Mouse (Mus musculus) ovary, postnatal 10 days (tissue): Measurements from ENCODE around the gene 2010111I01Rik.

ENCODE experiments used
- DNase-seq: peaks from one replicate; pipeline ENCODE4 v3.0.0; 2022; ENCODE audit warnings: low spot score

Gene 2010111I01Rik

DNA sequence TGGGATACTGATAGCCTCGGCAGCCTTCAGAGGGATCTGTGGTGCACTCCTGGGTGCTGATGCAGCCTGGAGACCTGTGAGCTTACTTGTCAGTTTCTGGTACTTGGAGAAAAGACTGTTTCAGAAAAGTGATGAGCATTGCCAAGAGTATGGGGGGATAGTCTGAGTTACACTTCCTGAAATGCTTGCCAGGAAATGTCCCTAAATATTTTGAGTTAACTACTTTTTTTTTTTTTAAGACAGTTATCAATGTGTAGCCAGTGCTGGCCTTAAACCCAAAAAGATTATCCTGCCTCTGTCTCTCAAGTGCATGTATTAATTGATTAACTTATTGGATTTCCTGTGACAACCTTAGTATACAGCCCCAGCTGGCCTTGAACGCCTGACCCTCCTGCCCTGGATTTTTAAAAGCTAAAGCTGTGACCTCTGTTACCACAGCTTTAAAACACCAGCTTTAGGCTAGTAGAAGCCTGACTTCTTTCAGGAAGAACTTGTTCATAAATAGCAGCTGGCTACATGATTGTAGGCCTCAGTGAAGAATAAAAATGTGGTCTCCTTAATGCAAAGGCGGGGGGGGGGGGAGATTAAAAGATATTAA is 150.6 kb downstream of the 2010111I01Rik start:
- DNase-seq = no peak

DNA sequence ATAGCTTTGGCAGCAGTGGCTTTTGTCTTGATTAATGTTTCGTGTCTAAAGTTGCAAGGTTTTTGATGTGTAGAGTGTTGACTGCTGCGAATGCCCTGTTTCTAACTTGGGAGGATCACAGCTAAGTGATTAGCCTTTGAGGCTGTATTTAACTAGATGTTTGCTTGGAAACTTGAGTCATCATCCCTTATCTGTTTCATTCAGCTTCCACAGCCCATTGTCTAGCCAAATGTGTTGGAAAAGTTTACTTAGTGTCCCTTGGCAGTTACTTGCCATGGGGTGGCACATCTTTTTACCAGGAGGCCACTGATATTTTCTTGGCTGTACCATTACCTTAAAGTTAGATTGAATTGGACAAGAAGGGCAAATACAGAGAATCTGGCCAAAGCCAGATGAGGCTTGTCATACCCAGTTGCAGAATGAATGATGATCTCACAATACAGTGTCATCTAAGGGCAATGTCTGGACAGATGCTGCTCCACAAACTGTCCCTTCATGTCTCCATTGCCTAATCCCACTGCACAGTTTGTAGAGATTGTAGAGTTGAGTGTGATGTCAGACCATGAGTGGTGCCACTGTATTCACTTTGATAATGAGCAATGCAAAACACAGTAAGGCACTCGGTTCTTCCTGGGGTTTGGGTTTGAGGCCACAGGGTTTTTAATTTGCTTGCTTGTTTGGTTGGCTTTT is 152.9 kb downstream of the 2010111I01Rik start:
- no peak for DNase-seq

DNA sequence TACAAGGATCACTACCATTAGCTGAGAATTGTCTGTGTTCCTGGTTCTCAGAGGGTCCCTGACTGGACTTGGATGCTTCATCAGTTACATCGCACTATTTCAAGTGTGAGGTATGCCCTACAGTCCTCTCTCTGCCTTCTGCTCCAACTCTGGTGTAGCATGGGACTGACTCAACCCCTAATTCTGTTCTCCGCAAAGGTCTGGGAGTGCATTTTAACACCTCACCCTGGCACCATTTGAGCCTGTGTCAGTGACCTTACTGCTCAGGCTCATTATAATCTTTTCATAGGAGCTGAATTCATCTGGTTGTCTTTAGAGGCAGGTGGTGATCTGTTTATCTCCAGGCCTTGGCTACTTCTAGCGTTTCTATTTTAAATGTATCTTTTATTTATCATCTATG is 154.0 kb downstream of the 2010111I01Rik start:
- no peak for DNase-seq

DNA sequence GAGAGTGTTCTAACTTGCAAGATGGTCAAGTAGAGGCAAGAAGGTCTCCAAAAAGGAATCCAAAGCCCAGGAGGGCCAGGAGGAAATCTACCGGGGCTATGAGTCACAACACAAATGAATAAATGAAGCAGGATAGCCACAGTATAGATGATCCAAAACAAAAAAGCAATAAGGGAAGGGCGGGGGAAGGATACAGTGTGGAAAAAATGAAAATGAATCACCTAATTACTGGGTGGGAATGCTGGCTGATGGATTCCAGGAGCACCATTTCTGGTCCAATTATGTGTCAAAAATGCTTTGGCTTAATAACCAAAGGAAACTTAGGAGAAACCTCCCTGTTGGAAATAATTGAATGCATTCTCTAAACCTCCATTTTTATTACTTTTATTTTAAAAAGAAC is 155.6 kb downstream of the 2010111I01Rik start:
- no peak for DNase-seq

DNA sequence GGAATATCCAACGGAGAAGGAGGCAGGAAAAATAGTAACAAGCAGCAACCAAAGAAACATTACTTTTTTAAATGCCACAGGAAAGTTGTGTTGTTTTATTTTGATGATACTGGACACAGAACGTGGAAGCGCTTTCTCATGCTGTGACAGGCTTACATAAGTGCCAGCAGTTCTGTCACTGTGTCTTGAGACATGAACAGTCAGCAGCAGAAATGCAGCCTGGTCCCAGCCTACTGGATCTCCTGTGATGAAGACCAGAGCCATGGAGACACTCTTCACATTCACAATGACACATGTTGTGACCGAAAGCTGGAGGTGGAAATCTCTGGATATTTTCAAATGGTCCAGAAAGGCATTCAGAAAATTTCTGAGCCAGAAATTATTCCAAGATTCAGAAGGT is 157.1 kb downstream of the 2010111I01Rik start:
- no peak for DNase-seq

DNA sequence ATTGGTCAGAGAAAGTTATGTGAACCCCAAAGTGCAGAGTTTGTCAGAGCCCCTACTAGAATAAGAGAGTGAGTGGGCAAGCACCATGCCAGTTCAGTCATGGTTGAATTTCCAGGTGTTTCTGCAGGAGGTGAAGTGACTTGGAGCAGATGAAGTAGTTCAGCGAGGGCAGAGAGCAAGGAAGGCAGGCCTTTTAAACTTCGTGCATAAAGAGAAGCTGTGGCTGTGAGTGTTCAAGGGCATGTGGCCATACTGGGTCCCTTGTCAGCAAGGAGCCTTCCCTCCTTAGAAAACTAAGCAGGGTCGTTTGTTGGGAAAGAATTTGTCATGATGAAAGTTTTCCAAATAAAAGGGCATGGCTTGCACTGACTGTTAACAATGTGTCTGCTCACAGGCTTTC is 161.5 kb downstream of the 2010111I01Rik start:
- DNase-seq = no peak

DNA sequence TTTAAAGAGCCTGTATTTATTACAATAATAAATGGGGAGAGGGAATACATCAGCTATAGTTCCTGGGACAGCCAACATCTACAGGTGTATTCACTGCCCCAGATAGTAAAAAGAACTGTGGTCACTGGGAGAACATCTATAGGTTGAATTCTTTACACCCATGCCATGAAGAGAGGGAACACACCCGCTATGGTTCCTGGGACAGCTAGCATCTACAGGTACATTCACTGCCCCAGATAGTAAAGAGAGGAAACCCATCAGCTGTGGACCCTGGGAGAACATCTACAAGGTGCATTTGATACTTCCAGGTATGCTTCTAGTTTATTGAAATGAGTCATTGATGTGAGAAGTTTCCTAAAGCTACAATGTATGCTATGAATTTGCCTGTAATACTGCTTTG is 162.8 kb downstream of the 2010111I01Rik start:
- DNase-seq = no peak

DNA sequence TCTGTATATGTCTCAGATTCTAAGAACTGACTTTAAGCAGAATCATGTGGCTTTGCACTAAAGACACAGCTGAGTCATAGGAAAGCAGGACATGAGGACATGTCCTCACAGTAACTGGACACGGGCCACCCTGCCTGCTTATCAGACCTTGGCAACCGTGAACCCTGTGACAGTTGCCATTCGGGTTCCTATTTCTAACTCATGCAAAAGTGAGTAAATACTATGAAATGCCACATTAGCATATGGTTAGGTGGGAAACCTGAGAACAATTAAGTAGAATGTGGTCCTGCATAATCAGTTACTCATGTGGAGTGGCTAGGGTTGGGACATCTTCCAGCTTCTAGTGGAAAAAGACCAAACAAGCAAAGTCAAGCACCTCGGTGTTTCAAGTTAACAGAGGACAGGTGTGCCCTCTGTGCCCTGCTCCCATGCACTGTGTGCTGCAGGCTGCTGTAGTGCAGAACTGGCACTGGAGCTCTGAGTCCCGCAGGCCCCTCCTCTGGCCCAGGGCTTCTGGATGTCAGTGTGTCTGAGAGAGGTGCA is 170.3 kb downstream of the 2010111I01Rik start:
- no peak for DNase-seq

DNA sequence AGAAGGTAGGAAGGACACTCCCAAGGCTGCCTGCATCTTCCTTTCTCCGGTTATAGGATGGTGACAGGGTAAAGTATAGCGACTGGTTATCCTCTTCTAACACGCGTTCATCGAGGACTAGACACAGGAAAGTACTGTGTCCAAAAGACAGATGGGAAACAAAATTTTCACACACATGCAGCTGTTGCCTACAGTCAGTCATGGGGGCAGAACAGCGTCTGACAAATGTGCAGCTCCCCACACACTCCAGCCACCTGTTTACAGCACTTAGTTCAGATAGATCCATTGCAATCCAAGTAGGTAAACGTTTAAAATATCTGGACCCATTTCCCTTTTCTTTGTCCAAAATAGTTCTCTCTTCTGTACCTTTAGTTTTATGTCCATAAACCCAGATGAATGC is 171.3 kb downstream of the 2010111I01Rik start:
- no peak for DNase-seq

DNA sequence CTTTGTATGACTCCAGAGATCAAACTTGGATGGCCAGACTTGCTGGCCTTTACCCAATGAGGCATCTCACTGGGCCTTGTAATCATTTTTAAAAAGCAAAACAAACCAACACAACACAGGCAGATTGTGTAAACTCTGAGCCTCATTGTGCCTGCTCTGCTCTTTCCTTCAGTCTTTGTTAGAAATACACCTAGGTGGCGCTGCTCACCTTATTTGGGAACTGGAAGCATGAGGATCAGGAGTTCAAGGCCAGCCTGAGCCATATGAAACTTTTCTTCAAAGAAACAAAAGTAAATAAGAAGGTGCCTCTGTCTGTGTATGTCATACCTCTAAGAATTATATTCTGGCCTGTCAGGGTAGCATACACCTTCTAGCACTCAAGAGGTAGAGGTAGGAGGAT is 172.1 kb downstream of the 2010111I01Rik start:
- no peak for DNase-seq

DNA sequence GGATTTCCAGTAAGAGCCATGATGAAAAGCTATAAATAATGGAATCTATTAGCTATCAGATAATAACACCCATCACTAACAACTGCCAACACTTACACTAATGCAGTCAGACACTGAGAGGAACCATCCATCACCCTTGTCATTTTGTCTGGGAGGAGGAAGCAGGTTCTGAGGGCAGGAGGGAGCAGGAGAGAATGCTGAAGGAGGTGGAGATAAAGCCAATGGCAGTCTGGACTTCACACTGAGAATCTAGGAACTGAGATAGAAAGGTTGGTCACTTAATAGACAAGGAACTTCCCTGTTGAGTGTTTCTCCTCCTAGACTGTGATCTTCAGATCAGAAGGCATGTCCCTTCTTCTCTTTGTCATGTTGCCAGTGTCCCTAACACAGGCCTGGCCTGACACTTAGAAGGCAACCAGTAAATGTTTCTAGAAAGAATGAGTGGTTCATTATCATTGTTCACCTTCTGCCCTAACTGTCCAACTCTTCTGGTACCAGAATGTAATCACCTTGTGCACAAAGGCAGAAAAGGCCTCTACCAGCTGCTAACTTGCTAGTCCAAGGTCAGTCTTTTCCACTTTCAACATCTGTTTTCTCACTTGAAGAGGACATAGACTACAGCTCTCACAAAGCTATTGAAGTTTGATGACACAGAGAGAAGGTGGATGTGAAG is 173.8 kb downstream of the 2010111I01Rik start:
- no peak for DNase-seq

DNA sequence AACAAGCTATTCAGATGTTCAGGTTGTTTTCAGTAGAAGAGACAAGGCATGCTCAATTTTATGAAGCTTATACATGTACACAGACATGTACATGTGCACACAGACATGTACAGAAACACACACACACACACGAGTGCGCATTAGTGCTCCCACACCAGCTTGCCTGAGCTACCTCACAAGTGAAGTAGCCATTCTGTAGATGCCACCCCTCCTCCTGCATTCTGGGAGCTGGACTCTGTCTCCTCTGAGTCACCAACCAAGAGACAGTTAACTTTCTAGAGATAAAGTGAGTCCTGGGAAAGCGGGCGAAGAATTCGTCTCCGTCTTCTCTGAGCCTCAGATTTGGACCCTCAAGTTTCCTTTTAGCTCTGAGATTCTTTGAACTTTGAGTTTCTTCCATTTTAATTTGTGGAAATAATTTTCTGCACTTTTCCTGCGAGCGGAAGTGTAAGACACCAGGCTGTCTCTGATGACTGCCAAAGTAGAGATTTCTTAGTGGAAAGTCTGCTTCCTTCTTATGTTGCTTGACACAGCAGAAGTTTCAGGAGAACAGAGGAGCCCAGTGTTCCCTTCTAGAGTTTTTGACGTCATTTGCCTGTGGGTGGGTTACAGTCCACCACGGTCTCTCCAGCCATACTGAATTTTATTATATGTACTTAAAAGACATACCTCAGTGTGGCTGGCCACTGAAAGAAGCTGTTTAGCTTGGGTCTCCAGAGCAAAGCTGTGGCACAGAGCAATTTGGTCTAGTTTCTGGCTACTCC is 175.0 kb downstream of the 2010111I01Rik start:
- DNase-seq = no peak

DNA sequence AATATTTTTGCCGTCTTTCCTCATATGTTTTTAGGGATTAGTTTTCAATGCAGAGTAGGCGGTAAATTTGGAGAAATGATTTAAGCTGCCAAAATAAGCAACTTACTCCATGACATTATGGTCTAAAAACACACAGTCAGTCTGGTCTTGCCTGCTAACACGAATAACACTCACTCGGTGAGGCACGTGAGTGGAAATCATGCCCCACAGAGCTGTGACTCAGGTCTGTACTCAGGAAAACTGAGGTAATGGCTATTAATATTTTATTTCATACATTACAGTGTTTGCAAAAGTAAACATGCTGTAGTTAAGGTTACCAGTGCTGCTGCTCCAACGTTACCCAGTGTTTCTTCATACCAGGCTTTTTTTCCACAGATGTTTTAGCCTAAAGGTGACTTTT is 176.1 kb downstream of the 2010111I01Rik start:
- no peak for DNase-seq

DNA sequence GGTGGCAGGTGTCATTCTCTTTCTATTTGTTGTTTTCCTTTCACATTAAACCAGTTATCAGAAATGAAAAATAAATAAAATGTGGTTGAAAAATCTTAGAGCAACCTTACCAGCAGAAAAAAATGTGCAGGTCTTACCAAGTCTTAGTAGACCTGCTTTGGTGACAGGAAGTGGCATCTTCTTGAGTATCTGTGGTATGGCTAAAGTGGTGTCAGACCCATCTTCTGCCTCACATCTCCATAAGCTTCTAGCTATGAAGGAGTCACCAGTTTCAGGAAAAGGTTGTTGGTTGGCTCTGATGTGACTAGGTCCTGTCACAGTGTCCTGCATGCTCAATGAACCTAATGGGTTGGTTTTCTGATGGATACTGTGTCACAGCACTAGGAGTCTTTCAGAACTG is 176.6 kb downstream of the 2010111I01Rik start:
- no peak for DNase-seq

DNA sequence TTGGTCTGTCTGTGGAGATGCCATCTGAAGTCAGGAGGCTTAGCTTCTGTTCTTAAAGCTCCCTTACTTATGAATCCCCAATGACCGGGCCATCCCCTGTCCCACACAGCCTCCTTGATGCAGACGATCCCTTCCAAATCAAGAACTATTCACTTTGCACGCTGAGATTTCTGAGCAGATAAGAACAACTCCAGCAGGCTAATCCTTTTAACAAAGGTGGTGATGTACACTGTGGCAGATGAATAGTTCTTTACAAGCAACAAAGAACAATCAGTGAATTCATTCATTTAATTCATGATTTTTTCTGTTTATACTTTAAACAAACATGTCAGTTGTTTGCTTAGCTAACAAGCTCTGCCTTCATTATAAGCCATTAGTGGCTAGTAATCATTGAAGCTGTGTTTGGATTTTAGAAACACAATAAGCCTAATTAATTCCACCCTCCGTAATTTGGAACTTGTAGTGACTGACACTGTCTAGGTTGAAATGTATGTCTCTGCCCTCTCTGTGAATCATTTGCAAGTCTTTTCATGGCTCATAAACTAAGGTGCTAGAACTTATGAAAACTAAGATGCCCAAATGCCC is 182.0 kb downstream of the 2010111I01Rik start:
- no peak for DNase-seq

DNA sequence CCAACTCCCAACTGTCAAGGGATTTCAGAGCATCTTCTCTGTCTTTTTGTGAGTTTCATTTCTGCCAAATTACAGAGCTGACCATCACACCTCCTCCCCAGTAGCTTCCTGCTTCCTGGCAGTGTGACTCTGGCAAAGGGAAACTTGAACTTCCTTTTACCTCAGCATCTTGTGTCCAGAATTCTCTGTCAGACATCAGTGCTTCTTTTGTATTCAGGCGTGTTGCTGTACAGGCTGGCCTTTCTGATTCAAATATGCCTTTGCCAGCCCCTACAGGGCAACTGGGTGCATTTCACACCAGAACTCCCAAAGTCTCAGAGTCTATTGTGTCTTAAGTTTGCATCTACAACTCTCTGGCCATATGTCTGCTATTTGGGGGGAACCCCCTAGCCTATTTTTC is 183.5 kb downstream of the 2010111I01Rik start:
- no peak for DNase-seq

DNA sequence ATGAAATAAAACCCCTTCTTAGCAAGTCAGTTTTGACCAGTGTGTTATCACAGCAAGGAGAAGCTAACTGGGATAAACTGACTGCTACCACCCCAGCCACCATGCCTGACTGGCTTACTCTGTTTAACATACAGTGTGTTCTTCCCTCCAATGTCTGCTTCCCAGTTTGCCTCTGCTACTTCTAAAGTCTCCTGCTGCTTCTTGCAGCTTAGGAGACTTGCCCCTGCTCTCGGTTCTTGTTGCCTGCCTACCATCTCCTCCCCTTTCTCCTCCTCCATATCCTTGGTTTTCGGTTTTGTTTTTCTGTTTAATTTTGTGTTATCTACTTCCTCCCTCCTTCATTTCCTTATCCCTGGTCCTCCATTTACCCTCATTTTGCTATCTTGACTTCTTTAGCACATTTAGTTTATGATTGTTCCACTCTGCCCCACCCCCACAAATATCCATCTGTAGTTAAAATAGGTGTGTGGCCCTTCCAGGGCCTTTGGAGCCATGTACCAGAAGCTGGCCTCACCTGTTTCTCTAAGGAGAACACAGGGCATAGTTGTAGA is 185.9 kb downstream of the 2010111I01Rik start:
- no peak for DNase-seq

DNA sequence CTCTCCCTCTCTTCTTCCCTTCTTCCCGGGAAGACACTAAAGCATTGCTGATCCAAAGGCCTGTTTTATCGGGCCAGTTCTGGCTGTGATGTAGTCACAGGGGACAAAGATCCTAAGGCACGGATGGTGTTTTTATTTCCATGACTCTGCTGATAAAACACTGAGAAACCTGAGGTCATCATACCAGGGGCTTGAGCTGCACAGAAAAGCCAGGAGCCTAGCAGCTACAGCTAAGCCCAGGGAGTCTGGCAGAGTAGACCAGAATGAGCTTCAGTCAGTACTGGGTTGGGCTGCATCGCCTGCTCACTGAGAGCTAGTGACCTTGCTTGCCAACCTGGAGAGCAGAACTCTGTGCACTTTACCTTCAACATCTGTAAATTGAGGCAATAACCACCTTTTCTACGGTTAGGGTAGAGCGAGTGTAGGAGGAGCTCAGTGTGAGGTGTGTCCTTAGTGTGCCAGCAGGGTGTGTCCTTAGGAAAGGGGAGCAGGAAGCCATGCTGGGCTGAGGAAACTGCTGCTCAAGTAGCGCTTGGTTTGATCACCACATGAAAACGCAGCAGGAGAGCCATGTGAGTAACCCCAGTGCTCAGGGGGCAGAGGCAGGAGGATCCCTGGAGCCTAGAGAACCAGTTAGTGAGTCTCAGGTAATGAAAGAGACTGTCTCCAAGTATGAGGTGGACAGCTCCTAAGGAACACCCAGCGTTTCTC is 186.5 kb downstream of the 2010111I01Rik start:
- no peak for DNase-seq

DNA sequence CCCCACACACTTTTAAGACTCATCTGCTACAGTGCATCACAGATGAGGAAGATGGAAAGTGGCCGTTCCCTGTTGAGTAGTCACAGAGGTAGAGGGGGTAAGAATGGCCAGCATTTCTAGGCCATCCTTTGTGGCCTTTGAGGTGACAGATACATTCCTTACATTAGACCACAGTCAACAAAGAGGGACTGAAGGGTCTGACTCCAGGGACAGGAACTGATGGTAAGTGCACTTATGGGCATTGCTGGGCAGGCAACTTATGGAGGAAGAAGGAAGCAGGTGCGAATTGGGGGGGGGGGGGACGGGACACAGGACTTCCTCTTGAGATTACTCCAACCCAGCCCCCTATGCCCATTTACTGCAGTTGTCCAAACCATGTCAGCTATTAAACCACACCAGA is 187.8 kb downstream of the 2010111I01Rik start:
- no peak for DNase-seq

DNA sequence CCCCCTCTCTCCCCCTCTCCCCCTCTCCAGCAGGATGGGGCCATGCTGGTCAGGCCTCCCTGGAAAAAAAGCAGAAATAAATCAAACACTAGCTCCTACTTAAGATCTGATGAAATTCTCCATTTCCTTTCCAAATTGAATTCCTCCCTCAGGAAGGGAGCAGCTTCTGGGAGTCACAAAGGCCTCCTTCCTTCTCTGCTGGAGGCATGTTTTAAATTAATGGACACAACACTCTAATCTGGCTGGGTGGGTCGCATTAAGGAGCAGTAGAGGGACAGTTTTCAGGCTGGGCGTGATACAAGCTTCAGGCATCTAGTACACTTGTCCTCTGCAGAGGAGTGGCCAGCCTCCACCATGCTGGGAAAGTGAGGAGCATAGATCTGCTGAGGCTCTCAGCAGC is 188.7 kb downstream of the 2010111I01Rik start:
- DNase-seq = no peak
